Mouse (Mus musculus) telencephalon, adult 2 months (tissue): Measurements from ENCODE around the gene Zfp987.
"Not testable (repeated sequence)": the region's sequence is repeated elsewhere in the genome, so short reads cannot be mapped to it uniquely, and the experiment has no call there.

ENCODE experiments used
- DNase-seq: peaks from one replicate; pipeline ENCODE4 v3.0.0-alpha.2; 2011; ENCODE audit warnings: low read depth, low spot score

Zfp987 gene

DNA sequence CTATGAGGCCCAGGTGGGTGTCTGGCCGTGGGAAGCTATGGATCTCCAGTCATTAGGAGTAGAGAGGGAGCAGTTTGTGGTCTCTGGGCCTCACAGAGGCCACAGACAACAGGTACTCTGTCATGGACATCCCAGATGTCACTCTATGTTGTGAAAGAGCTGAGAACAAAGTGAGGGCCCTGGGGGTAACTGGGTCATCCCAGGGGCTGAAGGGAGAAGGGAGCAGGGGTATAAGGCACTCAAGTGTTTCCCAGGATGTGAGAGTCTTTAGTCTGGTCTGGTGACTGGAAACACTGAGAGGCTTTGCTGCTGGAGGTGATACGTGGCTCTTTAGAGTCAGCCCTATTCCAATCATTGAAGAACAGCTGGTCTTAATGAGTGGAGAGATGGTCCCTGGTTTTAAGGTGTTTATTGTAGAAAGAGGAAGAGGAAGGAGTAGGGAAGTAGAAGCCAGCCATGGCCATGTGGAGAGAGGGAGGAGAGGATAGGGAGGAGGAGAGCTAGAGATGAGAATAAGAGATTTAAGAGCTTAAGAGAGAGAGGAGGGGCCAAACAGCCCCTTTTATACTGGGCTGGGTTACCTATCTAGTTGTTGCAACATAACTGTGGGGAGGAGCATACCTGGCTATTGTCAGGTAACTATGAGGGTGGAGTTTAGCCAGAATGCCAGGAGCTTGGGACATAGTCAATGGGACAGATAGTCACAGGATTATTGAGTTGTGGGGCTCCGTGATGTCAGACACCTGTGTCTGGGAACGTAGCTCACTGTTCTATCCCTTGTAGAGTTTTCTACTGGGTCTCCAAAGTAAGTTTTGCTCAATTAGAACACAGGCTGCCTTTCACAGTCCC is 76.5 kb downstream of the Zfp987 start:
- DNase-seq, result not testable (repeated sequence)
